Mouse (Mus musculus) CD8-positive naive resting alpha-beta T cell, adult 2 months (primary cell): ENCODE data around the gene Tmem262.

ENCODE experiments used
- DNase-seq, 2 experiments: peaks; one replicate each; pipeline ENCODE4 v3.0.0; 2022; ENCODE audit warnings: low read depth in 2 of 2, low spot score in 2 of 2

Gene Tmem262

DNA sequence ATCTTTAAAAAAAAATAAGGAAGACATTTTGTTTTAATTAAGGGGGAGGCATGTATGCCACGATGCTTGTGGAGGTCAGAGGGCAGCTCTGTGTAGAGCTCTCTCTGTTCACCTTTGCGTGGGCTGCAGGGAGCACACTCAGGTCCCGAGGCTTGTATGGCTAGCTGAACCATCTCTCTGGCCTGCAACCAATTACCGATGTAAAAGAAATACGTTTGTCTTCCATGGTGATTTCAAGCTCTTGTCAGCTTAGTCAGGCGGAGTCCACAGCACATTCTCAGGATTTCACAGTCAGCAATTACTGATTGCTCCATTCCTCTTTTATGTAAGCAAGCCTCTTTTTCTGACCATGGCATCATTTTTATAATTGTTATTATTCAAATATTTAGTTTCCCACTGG lies 21.4 kb downstream of the Tmem262 start:
- DNase-seq = no peak

DNA sequence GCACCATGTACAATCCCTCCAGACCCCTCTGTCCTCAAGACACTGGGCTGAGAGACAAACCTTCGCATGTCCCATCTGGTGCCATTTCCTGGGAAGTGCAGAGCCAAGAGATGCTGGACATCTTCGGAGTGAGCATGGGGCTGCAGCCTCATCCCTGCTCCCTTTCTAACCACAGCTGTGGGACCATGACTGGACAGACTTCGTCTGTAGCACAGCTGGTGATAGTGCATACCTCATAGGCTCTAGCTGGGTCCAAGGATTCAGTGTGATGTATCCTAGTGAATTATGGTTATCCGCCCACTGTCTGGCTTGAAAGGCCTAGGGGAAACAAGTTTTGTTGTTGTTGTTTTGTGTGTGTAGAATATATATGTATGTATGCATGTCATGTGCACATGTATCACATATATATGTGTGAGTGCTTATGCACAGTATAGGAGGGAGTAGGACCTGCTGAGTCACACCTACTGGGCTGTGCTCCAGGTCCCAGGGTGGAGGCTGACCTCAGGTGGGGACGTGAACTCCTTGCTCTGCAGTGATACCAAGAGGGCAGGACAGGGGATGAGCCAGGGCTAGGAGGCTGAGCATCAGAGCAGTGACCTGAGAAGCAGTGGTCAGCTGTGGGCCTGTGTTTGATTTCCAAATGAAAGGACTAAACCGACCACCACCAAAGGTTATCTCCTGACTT lies 22.5 kb downstream of the Tmem262 start:
- DNase-seq = no peak

- DNase-seq = no peak
These were observed 24.6 kb downstream of the Tmem262 start for GRCm38 (mm10) chr19:6104476-6104875.

DNA sequence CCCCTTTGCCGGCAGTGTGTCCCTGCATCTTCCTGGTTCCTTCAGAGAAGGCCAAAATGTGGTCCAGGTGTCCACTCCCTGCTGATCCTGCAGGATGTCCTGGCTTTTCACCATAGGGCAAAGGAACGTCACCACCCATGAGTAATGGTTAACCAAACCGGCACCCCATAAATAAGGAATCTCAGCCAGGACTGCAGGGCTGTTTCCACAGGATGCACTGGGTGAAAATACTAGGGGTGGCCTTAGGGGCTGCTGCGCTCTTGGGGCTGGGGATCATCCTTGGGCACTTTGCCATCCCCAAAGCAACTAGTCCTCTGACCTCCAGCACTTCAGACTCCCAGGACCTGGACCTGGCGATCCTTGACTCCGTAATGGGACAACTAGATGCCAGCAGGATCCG lies 25.8 kb downstream of the Tmem262 start, which contains the start of gene Naaladl1:
Naaladl1 (plus strand) TSS at position 197 of the 400 bp plus-strand sequence.
- no peak for DNase-seq

DNA sequence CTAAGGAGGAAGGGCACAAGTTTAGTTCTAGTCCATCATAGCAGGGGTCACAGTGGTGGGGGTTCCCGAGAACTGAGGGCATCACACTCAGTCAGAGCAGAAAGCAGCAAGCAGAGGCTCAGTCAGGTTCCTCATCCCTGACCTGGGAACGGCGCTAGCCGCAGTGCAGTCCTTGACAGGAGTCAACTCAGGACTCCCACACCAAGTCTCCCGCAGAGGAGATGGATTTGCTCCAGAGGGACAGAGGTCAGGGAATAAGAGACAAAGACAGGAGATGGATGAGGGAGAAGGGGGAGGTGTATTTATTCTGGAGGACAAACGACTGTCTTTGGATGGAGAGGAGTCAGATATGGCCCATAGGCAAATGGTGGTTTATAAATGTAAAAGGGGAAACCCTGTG lies 33.3 kb downstream of the Tmem262 start:
- no peak for DNase-seq

DNA sequence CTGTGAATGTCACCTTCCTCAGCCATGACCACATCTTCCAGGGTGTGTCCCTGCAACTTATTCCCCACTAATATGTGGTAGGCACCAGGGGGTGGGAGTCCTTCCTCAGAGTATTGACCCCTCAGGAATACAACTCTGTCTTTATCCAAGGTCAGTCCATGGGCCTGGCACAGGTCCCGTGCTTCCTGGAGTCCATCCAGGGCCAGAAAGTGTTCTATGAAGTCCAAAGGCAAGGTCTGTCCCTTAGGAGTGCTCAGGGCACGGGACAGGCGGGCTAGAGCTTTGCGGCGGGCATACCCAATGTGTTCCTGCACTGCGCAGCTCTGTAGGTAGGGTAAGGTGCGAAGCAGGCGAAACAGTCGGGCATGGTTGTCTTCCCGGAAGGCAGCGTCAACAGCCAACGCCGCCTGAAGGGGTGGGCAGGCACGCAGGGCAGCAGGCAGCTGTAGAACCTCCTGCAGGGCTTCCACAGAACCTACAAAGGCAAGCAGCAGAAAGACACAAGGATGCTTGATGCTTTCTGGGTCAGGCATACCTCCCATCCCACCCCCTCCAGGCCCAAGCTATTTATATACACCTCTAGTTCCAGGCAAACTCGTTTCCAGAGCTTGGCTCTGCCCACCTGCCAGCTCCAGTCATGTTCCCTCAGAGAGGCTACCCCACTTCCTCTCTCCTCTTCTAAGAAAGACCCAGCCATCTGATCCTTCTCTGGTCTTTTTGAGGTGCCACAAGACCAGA lies 36.4 kb downstream of the Tmem262 start:
- no peak for DNase-seq

DNA sequence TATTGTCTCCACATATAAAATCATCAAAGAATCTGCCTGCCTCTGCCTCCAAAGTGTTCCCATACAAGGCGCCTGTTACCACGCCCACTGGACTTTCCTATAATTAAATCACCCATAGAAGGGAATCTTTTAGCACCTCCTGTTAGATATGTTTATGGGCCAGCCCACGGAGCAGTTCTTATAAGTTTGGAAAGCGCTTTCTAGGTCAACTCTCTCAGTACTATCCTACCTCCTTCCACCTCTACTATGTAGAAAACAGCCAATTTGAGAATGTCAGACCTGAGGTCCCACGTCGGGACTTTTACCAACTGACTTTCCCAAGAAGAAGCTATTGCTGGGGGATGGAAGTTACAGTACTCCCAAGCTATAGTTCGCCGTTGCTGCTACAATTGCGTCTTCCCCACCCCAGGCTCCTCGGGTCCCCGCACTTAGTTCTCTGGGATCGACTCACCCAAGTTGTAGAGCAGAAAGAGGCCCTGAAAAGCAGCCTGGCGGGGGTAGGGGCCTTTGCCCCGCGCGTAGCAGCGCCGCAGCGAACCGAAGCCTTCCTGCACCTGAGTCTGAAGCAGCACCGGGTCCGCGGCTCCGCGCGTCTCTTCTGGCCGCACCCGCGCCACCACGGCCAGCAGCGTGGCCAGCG lies 37.6 kb downstream of the Tmem262 start:
- peak in 1 of 2 experiments; percentile 11 for DNase-seq

DNA sequence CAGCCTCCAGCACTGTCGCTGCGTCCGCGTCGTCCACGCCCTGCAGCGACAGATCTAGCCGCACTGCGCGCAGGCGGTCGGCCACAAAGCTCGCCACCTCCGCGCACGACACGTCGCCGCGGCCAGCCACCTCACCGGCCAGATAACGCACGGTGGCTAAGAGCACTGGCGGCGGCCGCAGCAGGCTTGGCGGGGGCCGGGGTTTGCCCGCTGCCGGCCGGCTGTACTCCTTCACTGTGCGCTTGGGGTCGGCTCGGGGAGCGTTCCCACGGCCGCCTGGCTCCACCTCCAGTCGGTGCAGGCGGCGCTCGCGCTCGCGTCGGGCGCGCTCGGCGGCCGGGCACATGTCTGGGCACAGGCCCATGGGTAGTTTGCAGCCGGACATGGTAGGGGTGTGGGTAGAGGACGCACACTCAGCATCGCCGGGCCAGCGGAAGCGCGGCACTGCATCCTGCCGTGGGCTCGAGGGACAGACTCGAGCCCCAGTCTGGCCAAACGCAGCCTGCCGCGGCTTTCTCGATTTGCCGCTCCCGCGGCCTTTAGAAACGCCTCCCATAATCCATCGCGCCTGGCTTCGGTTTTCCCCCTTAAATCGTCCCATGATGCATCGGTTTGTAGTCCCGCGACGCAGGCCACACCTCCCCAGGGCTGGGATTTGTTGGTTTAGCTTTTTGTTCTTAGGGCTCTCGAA lies 38.3 kb downstream of the Tmem262 start, which contains the start of gene Sac3d1:
Sac3d1 (minus strand) TSS at position 665 of the 691 bp plus-strand sequence.
- peak; percentile 77 to 84 for DNase-seq

- DNase-seq = no peak
These were observed 38.9 kb downstream of the Tmem262 start for GRCm38 (mm10) chr19:6118677-6119185.

DNA sequence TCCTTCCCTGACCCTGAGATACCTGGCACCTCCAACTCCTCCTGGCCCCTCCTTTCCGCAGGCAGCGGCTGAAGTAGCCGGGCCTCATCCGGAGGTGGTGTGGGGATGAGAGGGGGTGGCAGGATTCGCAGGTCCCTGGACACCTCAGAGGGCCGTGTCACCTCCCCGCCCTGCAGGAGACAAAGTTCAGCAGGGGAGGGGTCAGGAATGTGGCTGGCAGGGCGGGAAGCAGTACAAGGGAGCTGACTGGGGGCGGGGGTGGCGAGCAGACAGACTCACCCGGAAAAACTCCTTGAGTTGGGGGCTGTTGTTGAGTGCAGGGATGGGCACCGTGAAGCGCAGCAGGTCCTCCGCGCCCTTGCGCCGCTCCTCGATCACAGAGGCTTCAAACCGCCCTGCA lies 41.9 kb downstream of the Tmem262 start:
- DNase-seq = no peak

- no peak for DNase-seq
These were observed 43.5 kb downstream of the Tmem262 start for GRCm38 (mm10) chr19:6123330-6123729.

DNA sequence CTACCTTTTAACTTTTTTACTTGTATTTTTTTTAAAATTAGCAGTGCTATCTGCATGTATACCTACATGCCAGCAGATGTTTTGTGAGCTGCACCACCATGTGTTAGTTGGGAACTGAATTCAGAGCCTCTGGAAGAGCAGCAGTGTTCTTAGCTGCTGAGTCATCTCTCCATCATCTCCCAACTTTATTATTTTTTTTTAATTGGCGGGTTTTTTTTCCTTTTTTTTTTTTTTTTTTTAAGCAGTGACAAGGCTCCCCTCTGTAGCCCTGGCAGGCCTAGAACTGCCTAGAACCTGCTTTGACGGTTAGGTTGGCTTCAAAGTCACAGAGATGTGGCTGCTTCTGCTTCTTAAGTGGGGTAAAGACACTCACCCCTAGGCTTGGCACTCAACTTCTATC lies 45.1 kb downstream of the Tmem262 start:
- DNase-seq = no peak

DNA sequence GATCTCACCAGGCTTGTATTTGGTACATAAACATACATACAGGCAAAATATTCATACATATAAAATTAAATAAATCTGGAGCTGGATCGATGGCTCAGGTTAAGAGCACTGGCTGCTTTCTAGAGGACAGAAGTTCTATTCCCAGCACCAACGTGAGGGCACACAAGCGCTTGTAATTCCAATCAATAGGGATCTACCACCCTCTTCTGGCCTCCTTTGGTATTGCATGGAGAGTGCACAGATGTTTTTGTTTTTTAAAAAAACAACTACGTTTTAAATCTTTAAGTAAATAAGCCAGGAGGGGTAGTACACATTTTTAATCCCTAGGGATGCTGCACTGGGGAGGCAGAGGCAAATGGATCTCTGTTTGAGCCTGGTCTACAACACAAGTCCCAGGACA lies 46.5 kb downstream of the Tmem262 start:
- DNase-seq = peak; percentile 62 to 71

GRCm38 (mm10) chr19:6126789-6127580 lies 47.2 kb downstream of the Tmem262 start:
- no peak for DNase-seq

DNA sequence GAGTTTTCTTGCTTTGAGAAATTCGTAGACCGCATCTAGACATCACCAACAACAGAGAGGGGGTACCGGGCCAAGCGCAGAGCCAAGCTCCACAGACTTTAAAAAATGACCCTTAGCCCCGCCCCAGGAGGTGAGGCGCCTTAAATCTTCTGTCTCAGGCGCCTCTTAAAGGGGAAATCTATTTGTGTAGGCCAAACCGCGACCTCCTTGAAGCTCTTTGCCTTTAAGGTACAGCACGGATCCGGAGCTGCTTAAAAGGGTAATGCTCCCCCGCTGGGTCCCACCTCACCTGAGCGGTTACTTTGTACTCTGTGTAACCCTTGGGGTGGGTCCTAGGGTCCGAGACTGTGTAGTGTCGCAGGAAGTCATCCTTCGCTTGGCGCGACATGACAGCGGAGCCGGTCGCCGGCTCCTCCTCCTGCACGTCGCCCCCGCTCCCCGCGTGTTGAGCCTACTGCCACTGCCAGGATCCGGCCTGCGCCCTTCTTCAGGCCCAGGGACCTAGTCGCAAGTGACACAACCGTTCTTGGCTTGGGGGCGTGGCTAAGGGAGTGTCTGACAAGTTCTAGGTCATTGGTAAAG lies 48.0 kb downstream of the Tmem262 start, which contains the start of gene Snx15:
Snx15 (minus strand) TSS at position 545 of the 582 bp plus-strand sequence.
- peak; percentile 95 to 97 for DNase-seq
